Mouse (Mus musculus): ENCODE data around the gene Slc38a2. TPM values are rescaled to one million over a fixed set of nuclear protein-coding genes. Genes with fewer than 3 reads are reported as not detected.

Slc38a2 gene
- total and polyA plus RNA-seq, 2 experiments from 2014 or later = 78.4 to 107 TPM

GRCm38 (mm10) chr15:96697901-96698657 is 1.5 kb downstream of the Slc38a2 start:
- H3K9ac ChIP-seq = peak overlapping the region; percentile 100
- TF ChIP-seq CTCF (IDR thresholded peaks at IDR 0.05; ENCODE audit: low read depth) = no peak
- peaks cover 31% of the 10 kb centered on the region for H3K36me3 ChIP-seq (ENCODE audit: insufficient read depth)
- peak overlapping the region; percentile 67 for H3K4me2 ChIP-seq (ENCODE audit: low read depth)
- H3K4me1 ChIP-seq (ENCODE audit: insufficient read depth) = peaks cover 10% of the 10 kb centered on the region; the same call in 1 of the 2 replicates
- H3K27me3 ChIP-seq (ENCODE audit: insufficient read depth, low read length) = no peaks in the 10 kb centered on the region
- H3K4me3 ChIP-seq (ENCODE audit: low read depth, low read length) = peak overlapping the region; percentile 88
- 12% methylated on average over 19 of the region's 19 CpGs for WGBS
- ATAC-seq (0 out of 2 replicates have a peak, but pooled peaks have one; percentile 3), DNase-seq (no peak)
- H3K27ac ChIP-seq (ENCODE audit: low read depth, low read length) = peak overlapping the region; percentile 100
- H3K9me3 ChIP-seq (ENCODE audit: low read length) = no peaks in the 10 kb centered on the region

- Histone ChIP-seq H3K4me3 (ENCODE audit: low read depth, low read length) (peak overlapping the region; percentile 88), H3K36me3 (ENCODE audit: insufficient read depth) (peaks cover 45% of the 10 kb centered on the region), H3K9me3 (ENCODE audit: low read length) (no peaks in the 10 kb centered on the region), H3K27me3 (ENCODE audit: insufficient read depth, low read length) (no peaks in the 10 kb centered on the region), H3K27ac (ENCODE audit: low read depth, low read length) (no peak overlapping the region), H3K4me1 (ENCODE audit: insufficient read depth) (peaks cover 10% of the 10 kb centered on the region; the same call in 1 of the 2 replicates), H3K4me2 (ENCODE audit: low read depth) (peak overlapping the region; percentile 67), H3K9ac (peak overlapping the region; percentile 25)
- no peak for DNase-seq
- no peak for ATAC-seq
- no peak for TF ChIP-seq CTCF (IDR thresholded peaks at IDR 0.05; ENCODE audit: low read depth)
- WGBS = 45% methylated on average over 13 of the region's 13 CpGs
These were observed 2.8 kb downstream of the Slc38a2 start for GRCm38 (mm10) chr15:96696486-96697284.

- WGBS = 68% methylated on average over 26 of the region's 26 CpGs
- Histone ChIP-seq H3K36me3 (ENCODE audit: insufficient read depth) (peaks cover 54% of the 10 kb centered on the region), H3K27me3 (ENCODE audit: insufficient read depth, low read length) (no peaks in the 10 kb centered on the region), H3K9ac (peak overlapping the region; percentile 25; the same call in 1 of the 2 replicates), H3K4me2 (ENCODE audit: low read depth) (peak overlapping the region; percentile 67), H3K9me3 (ENCODE audit: low read length) (no peaks in the 10 kb centered on the region), H3K4me1 (ENCODE audit: insufficient read depth) (peaks cover 10% of the 10 kb centered on the region; the same call in 1 of the 2 replicates), H3K27ac (ENCODE audit: low read depth, low read length) (no peak overlapping the region), H3K4me3 (ENCODE audit: low read depth, low read length) (peak overlapping the region; percentile 88)
- TF ChIP-seq CTCF (IDR thresholded peaks at IDR 0.05; ENCODE audit: low read depth) = no peak
- DNase-seq (no peak), ATAC-seq (no peak)
These were observed 3.8 kb downstream of the Slc38a2 start for GRCm38 (mm10) chr15:96695455-96696421.

DNA sequence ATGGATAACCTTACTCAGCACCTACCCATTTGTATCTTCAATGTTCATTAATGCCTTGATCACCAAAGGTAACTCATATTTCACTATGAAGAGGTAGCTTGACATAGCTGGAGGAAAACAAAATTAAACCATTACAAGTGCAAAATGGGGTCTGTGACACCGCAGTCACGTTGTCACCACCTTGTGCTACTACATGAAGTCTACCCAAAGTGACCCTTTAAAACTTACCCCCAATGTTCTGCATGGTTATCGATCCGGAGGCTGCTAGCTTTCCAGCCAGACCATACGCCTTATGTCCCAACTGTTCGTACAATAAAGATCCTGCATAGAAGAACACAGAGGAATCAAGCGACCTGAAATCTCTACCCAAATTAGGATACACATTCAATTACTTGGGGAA is 4.5 kb downstream of the Slc38a2 start:
- no peak overlapping the region for H3K9ac ChIP-seq
- no peak overlapping the region for H3K27ac ChIP-seq (ENCODE audit: low read depth, low read length)
- no peaks in the 10 kb centered on the region for H3K27me3 ChIP-seq (ENCODE audit: insufficient read depth, low read length)
- WGBS = 89% methylated on average over 7 of the region's 7 CpGs
- no peaks in the 10 kb centered on the region for H3K9me3 ChIP-seq (ENCODE audit: low read length)
- H3K4me2 ChIP-seq (ENCODE audit: low read depth) = 0 out of 2 replicates have a peak overlapping the region, but pooled peaks have one; percentile 67
- TF ChIP-seq CTCF (IDR thresholded peaks at IDR 0.05; ENCODE audit: low read depth) = no peak
- peaks cover 62% of the 10 kb centered on the region for H3K36me3 ChIP-seq (ENCODE audit: insufficient read depth)
- ATAC-seq (no peak), DNase-seq (no peak)
- H3K4me1 ChIP-seq (ENCODE audit: insufficient read depth) = 0 out of 2 replicates have a peak, but pooled peaks cover 10% of the 10 kb centered on the region
- H3K4me3 ChIP-seq (ENCODE audit: low read depth, low read length) = 0 out of 2 replicates have a peak overlapping the region, but pooled peaks have one; percentile 88

DNA sequence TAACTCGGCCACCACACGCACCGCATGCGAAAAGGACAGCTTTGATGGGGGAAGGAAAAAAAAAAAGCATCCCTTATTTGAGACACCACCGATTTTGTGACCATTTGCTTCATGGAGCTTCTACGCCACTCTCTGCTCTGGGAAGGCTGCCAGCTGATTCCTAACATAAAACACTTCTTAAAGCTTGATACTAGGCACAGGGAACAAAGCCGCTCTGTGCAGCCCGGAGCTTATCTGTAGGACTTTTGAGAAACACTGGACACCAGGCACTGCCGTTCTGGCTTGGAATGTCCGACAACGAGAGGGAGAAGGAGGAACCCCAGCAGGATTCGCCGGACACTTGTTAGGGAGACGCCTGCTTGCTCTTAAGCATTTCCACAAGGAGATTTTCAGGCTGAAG is 5.8 kb downstream of the Slc38a2 start:
- ATAC-seq (no peak), DNase-seq (no peak)
- no peak overlapping the region for H3K9ac ChIP-seq
- H3K27ac ChIP-seq (ENCODE audit: low read depth, low read length) = peak overlapping the region; percentile 29; the same call in 1 of the 2 replicates
- WGBS = 51% methylated on average over 14 of the region's 14 CpGs
- no peak for TF ChIP-seq CTCF (IDR thresholded peaks at IDR 0.05; ENCODE audit: low read depth)
- H3K4me2 ChIP-seq (ENCODE audit: low read depth) = no peak overlapping the region
- H3K4me3 ChIP-seq (ENCODE audit: low read depth, low read length) = no peak overlapping the region
- H3K36me3 ChIP-seq (ENCODE audit: insufficient read depth) = peaks cover 71% of the 10 kb centered on the region
- no peaks in the 10 kb centered on the region for H3K9me3 ChIP-seq (ENCODE audit: low read length)
- 0 out of 2 replicates have a peak, but pooled peaks cover 10% of the 10 kb centered on the region for H3K4me1 ChIP-seq (ENCODE audit: insufficient read depth)
- H3K27me3 ChIP-seq (ENCODE audit: insufficient read depth, low read length) = no peaks in the 10 kb centered on the region

GRCm38 (mm10) chr15:96692401-96692800 is 7.1 kb downstream of the Slc38a2 start:
- Histone ChIP-seq H3K36me3 (ENCODE audit: insufficient read depth) (peaks cover 80% of the 10 kb centered on the region), H3K4me1 (ENCODE audit: insufficient read depth) (0 out of 2 replicates have a peak, but pooled peaks cover 10% of the 10 kb centered on the region), H3K4me3 (ENCODE audit: low read depth, low read length) (no peak overlapping the region), H3K9ac (no peak overlapping the region), H3K27ac (ENCODE audit: low read depth, low read length) (no peak overlapping the region), H3K9me3 (ENCODE audit: low read length) (no peaks in the 10 kb centered on the region), H3K4me2 (ENCODE audit: low read depth) (no peak overlapping the region), H3K27me3 (ENCODE audit: insufficient read depth, low read length) (no peaks in the 10 kb centered on the region)
- no peak for ATAC-seq
- DNase-seq = no peak
- TF ChIP-seq CTCF (IDR thresholded peaks at IDR 0.05; ENCODE audit: low read depth) = no peak
- WGBS = 93% methylated on average over 11 of the region's 11 CpGs
